Mouse (Mus musculus): ENCODE measurements at regions not wholly inside any gene's neighbourhood (a gene's known extent, or its start where the extent isn't known, plus 50 kb on each side); places are given as distances from the start of the nearest gene placed in this dataset.

DNA sequence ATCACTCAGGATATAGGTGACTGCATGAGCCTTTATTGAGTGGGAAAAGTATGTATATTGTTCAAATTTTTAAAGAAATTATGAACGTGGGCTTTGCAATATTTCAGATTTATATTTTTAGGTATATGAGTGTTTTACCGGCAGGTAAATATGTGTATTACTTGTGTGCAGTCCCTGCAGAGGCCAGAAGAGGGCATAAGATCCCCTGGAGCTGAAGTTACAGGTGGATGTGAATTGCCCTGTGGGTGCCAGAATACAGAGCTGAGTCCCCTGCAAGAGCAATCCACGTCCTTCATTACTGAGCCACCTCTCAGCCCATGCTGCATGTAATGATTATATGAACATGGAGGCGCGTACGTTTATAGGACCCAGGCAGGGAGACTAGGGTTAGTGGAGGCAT, 174.8 kb downstream of the Katnal1 start:
- Histone ChIP-seq H3K27me3 (replicated peaks) (no peaks in the 10 kb centered on the region), H3K27ac (ENCODE audit: insufficient read depth, low read depth) (no peak overlapping the region), H3K4me3 (replicated peaks in 1 of 3; ENCODE audit: low read depth in 2 of 3, low read length in 2 of 3, poor library complexity in 1 of 3) (no peak overlapping the region), H3K4me2 (ENCODE audit: insufficient read depth, low read depth, poor library complexity, severe bottlenecking) (no peak overlapping the region), H3K4me1 (ENCODE audit: control insufficient read depth in 1 of 2, insufficient read depth in 2 of 2) (no peaks in the 10 kb centered on the region), H3K9ac (ENCODE audit: insufficient read depth, low read depth) (no peak overlapping the region), H3K79me2 (replicated peaks; ENCODE audit: control insufficient read depth, extremely low read depth, insufficient read depth, poor library complexity, severe bottlenecking) (no peaks in the 10 kb centered on the region), H3K9me3 (replicated peaks; ENCODE audit: low read length) (peaks cover 22% of the 10 kb centered on the region), H3K36me3 (replicated peaks in 1 of 2; ENCODE audit: control insufficient read depth in 1 of 2, insufficient read depth in 1 of 2, low read length in 1 of 2) (peaks cover 0 to 8% of the 10 kb centered on the region in 2 experiments)
- in situ Hi-C loops (cut with MboI; ENCODE audit: low pct_ligation_motif_present, low pct_unique_long_range_greater_than_20kb, low sequenced_read_pairs) (no loop called here), dilution Hi-C loops (cut with MboI; ENCODE audit: extremely low pct_ligation_motif_present, extremely low pct_unique_long_range_greater_than_20kb, low sequenced_read_pairs) (no loop called here)
- no peak for DNase-seq (ENCODE audit: extremely low read depth)
- TF ChIP-seq ZNF384 (IDR thresholded peaks at IDR 0.05; ENCODE audit: low read depth, low read length) (no peak), PAX5 (IDR thresholded peaks at IDR 0.05; ENCODE audit: low read length) (no peak), MAX (IDR thresholded peaks at IDR 0.05; ENCODE audit: low read length) (no peak), CHD2 (IDR thresholded peaks at IDR 0.05; ENCODE audit: low read length) (no peak), ETS1 (conservative IDR thresholded peaks at IDR 0.05; ENCODE audit: low read depth, low read length) (no peak), SMC3 (IDR thresholded peaks at IDR 0.05; ENCODE audit: low read depth, low read length) (no peak), ZC3H11A (IDR thresholded peaks at IDR 0.05; ENCODE audit: low read depth, low read length) (no peak), POLR2A (IDR thresholded peaks at IDR 0.05; ENCODE audit: low read depth, low read length) (no peak), KAT2A (IDR thresholded peaks at IDR 0.05; ENCODE audit: insufficient replicate concordance, low read length) (no peak), MAFK (IDR thresholded peaks at IDR 0.05; ENCODE audit: insufficient replicate concordance, low read length) (no peak), ZMIZ1 (IDR thresholded peaks at IDR 0.05; ENCODE audit: low read depth, low read length) (no peak), EP300 (IDR thresholded peaks at IDR 0.05; ENCODE audit: low read length) (no peak), TBP (conservative IDR thresholded peaks at IDR 0.05; ENCODE audit: low read depth, low read length) (no peak), NRF1 (IDR thresholded peaks at IDR 0.05; ENCODE audit: low read depth, low read length) (no peak), MXI1 (IDR thresholded peaks at IDR 0.05; ENCODE audit: low read depth, low read length) (no peak)

- no peak overlapping the region for H3K27ac ChIP-seq (ENCODE audit: insufficient read depth, low read depth)
- H3K4me2 ChIP-seq (ENCODE audit: insufficient read depth, low read depth, poor library complexity, severe bottlenecking): no peak overlapping the region
- peaks cover 0 to 8% of the 10 kb centered on the region in 2 experiments for H3K36me3 ChIP-seq (replicated peaks in 1 of 2; ENCODE audit: control insufficient read depth in 1 of 2, insufficient read depth in 1 of 2, low read length in 1 of 2)
- TF ChIP-seq CHD1 (IDR thresholded peaks at IDR 0.05; ENCODE audit: low read depth, low read length) (no peak), RAD21 (IDR thresholded peaks at IDR 0.05; ENCODE audit: low read depth, low read length) (no peak), UBTF (IDR thresholded peaks at IDR 0.05; ENCODE audit: low read depth, low read length) (no peak), PAX5 (IDR thresholded peaks at IDR 0.05; ENCODE audit: low read length) (no peak), MEF2A (IDR thresholded peaks at IDR 0.05; ENCODE audit: borderline replicate concordance, low read depth, low read length) (no peak), ZC3H11A (IDR thresholded peaks at IDR 0.05; ENCODE audit: low read depth, low read length) (no peak), GABPA (IDR thresholded peaks at IDR 0.05; ENCODE audit: insufficient replicate concordance, low read depth, low read length) (no peak), NELFE (IDR thresholded peaks at IDR 0.05; ENCODE audit: low read depth, low read length) (no peak), ELF1 (IDR thresholded peaks at IDR 0.05; ENCODE audit: low read depth, low read length) (no peak), ETS1 (conservative IDR thresholded peaks at IDR 0.05; ENCODE audit: low read depth, low read length) (no peak), MYC (IDR thresholded peaks at IDR 0.05; ENCODE audit: low read depth, low read length) (no peak), HCFC1 (IDR thresholded peaks at IDR 0.05; ENCODE audit: low read depth, low read length) (no peak), RCOR1 (conservative IDR thresholded peaks at IDR 0.05; ENCODE audit: low read depth, low read length) (no peak), SIN3A (IDR thresholded peaks at IDR 0.05; ENCODE audit: low read length) (no peak), MAFK (IDR thresholded peaks at IDR 0.05; ENCODE audit: insufficient replicate concordance, low read length) (no peak), MAZ (IDR thresholded peaks at IDR 0.05; ENCODE audit: low read depth, low read length) (no peak), USF2 (conservative IDR thresholded peaks at IDR 0.05; ENCODE audit: low read depth, low read length) (no peak), EP300 (IDR thresholded peaks at IDR 0.05; ENCODE audit: low read length) (no peak), SMC3 (IDR thresholded peaks at IDR 0.05; ENCODE audit: low read depth, low read length) (no peak), ZNF384 (IDR thresholded peaks at IDR 0.05; ENCODE audit: low read depth, low read length) (no peak)
- H3K27me3 ChIP-seq (replicated peaks): no peaks in the 10 kb centered on the region
- H3K79me2 ChIP-seq (replicated peaks; ENCODE audit: control insufficient read depth, extremely low read depth, insufficient read depth, poor library complexity, severe bottlenecking): no peaks in the 10 kb centered on the region
- H3K4me1 ChIP-seq (ENCODE audit: control insufficient read depth in 1 of 2, insufficient read depth in 2 of 2): no peaks in the 10 kb centered on the region
- dilution Hi-C loops (cut with MboI; ENCODE audit: extremely low pct_ligation_motif_present, extremely low pct_unique_long_range_greater_than_20kb, low sequenced_read_pairs): no loop called here
- in situ Hi-C loops (cut with MboI; ENCODE audit: low pct_ligation_motif_present, low pct_unique_long_range_greater_than_20kb, low sequenced_read_pairs): no loop called here
- no peak overlapping the region for H3K9ac ChIP-seq (ENCODE audit: insufficient read depth, low read depth)
- no peak for DNase-seq (ENCODE audit: extremely low read depth)
- peaks cover 22% of the 10 kb centered on the region for H3K9me3 ChIP-seq (replicated peaks; ENCODE audit: low read length)
- no peak overlapping the region for H3K4me3 ChIP-seq (replicated peaks in 1 of 3; ENCODE audit: low read depth in 2 of 3, low read length in 2 of 3, poor library complexity in 1 of 3)
Measured at GRCm38 (mm10) chr5:148753457-148753856, 175.7 kb downstream of the Katnal1 start.

Data from CH12.LX (cell line).